Mouse (Mus musculus) lung, postnatal 0 days (tissue): ENCODE data around the gene Larp1b. TPM values are rescaled to one million over a fixed set of nuclear protein-coding genes. Genes with fewer than 3 reads are reported as not detected.

Experiments
- ATAC-seq: fragments of 200-750 bp; cut with Nextera tagmentation; 2 replicates; pipeline ENCODE4 v1.8.0; 2017; ENCODE audit warnings: moderate library complexity
- DNase-seq: peaks from one replicate; pipeline ENCODE4 v3.0.0-alpha.2; 2016; ENCODE audit warnings: low spot score
- H3K27ac ChIP-seq: fragments of 300-500 bp; sonication (generic); 2 replicates; pipeline ENCODE4 v1.5.1; 2014; ENCODE audit warnings: antibody characterized with exemption, mild to moderate bottlenecking, low read length, mixed read lengths
- H3K27me3 ChIP-seq: fragments of 300-500 bp; sonication (generic); replicated peaks from 2 replicates; pipeline ENCODE4 v1.6.1; 2014; ENCODE audit warnings: low read length, mixed read lengths; ENCODE audit not compliant: insufficient read depth
- H3K36me3 ChIP-seq: fragments of 300-500 bp; sonication (generic); 2 replicates; pipeline ENCODE4 v1.6.1; 2014; ENCODE audit warnings: low read length, mixed read lengths; ENCODE audit not compliant: insufficient read depth
- H3K4me1 ChIP-seq: fragments of 300-500 bp; sonication (generic); 2 replicates; pipeline ENCODE4 v1.6.1; 2014; ENCODE audit warnings: antibody characterized with exemption, low read depth, low read length, mixed read lengths; ENCODE audit not compliant: insufficient read depth
- H3K4me2 ChIP-seq: fragments of 300-500 bp; sonication (generic); replicated peaks from 2 replicates; pipeline ENCODE4 v1.6.1; 2014; ENCODE audit warnings: low read depth, mild to moderate bottlenecking, low read length, moderate library complexity, mixed read lengths
- H3K4me3 ChIP-seq: fragments of 300-500 bp; sonication (generic); 2 replicates; pipeline ENCODE4 v1.5.1; 2014; ENCODE audit warnings: low read depth, low read length
- H3K9ac ChIP-seq: fragments of 300-500 bp; sonication (generic); replicated peaks from 2 replicates; pipeline ENCODE4 v1.6.1; 2014; ENCODE audit warnings: low read depth, mild to moderate bottlenecking
- H3K9me3 ChIP-seq: fragments of 300-500 bp; sonication (generic); 2 replicates; pipeline ENCODE4 v1.6.1; 2016; ENCODE audit warnings: low read length, mixed read lengths
- CTCF ChIP-seq: IDR thresholded peaks from 2 replicates; pipeline ENCODE4 v1.5.1; 2016; ENCODE audit warnings: antibody characterized with exemption, mild to moderate bottlenecking
- EP300 ChIP-seq: IDR thresholded peaks from 2 replicates; pipeline ENCODE4 v1.6.1; 2016; ENCODE audit warnings: antibody characterized with exemption, mild to moderate bottlenecking, control low read depth
- WGBS: fragments of 180-500 bp; shearing (Covaris S2); extraction: QIAGEN DNeasy Blood & Tissue Kit; methylation state at CpG from one replicate; pipeline ENCODE4 v1.1.7; 2014; 5-methylcytosine and 5-hydroxymethylcytosine counted together
- polyA plus RNA-seq: library from polyadenylated mRNA; unstranded; fragments of >200 nt; fragmentation: Nextera tagmentation; extraction: Ambion mirVana; gene quantifications from 2 replicates; pipeline ENCODE4 v1.2.1, GENCODE M21; 2015

The Larp1b gene
- polyA plus RNA-seq, 1 experiment from 2014 or later = 7.2 TPM

- ATAC-seq (no peak), DNase-seq (no peak)
- H3K36me3 ChIP-seq = no peaks in the 10 kb centered on the region
- H3K4me2 ChIP-seq = no peak overlapping the region
- no peak overlapping the region for H3K27ac ChIP-seq
- WGBS = 74% methylated on average over 5 of the region's 5 CpGs
- H3K9me3 ChIP-seq = no peaks in the 10 kb centered on the region
- no peaks in the 10 kb centered on the region for H3K4me1 ChIP-seq
- TF ChIP-seq CTCF = no peak
- no peak for TF ChIP-seq EP300
- no peak overlapping the region for H3K9ac ChIP-seq
- no peak overlapping the region for H3K4me3 ChIP-seq
- no peaks in the 10 kb centered on the region for H3K27me3 ChIP-seq
These were observed 88.8 kb downstream of the Larp1b start for GRCm38 (mm10) chr3:41038297-41038916.

GRCm38 (mm10) chr3:41041241-41041640 lies 91.6 kb downstream of the Larp1b start:
- Histone ChIP-seq H3K9ac (no peak overlapping the region), H3K4me2 (no peak overlapping the region), H3K4me3 (no peak overlapping the region), H3K27ac (no peak overlapping the region), H3K9me3 (no peaks in the 10 kb centered on the region), H3K4me1 (no peaks in the 10 kb centered on the region), H3K27me3 (no peaks in the 10 kb centered on the region), H3K36me3 (no peaks in the 10 kb centered on the region)
- DNase-seq (no peak), ATAC-seq (no peak)
- TF ChIP-seq CTCF (no peak), EP300 (no peak)
- WGBS = 43% methylated on average over 5 of the region's 5 CpGs

- H3K27ac ChIP-seq = no peak overlapping the region
These were observed 92.7 kb downstream of the Larp1b start for GRCm38 (mm10) chr3:41042195-41042938.

GRCm38 (mm10) chr3:41043756-41044354 lies 94.2 kb downstream of the Larp1b start:
- no peak for TF ChIP-seq CTCF
- TF ChIP-seq EP300 = no peak
- Histone ChIP-seq H3K4me1 (no peaks in the 10 kb centered on the region), H3K27ac (no peak overlapping the region), H3K27me3 (no peaks in the 10 kb centered on the region), H3K4me2 (no peak overlapping the region), H3K4me3 (no peak overlapping the region), H3K9me3 (no peaks in the 10 kb centered on the region), H3K36me3 (no peaks in the 10 kb centered on the region), H3K9ac (no peak overlapping the region)
- ATAC-seq (no peak), DNase-seq (peak; percentile 21)
- WGBS = 51% methylated on average over 11 of the region's 11 CpGs

More at GRCm38 (mm10) chr3:41042195-41042938, 92.7 kb downstream of the Larp1b start:
- 80% methylated on average over 4 of the region's 4 CpGs for WGBS
- Histone ChIP-seq H3K4me1 (no peaks in the 10 kb centered on the region), H3K9me3 (no peaks in the 10 kb centered on the region), H3K9ac (no peak overlapping the region), H3K36me3 (no peaks in the 10 kb centered on the region), H3K27me3 (no peaks in the 10 kb centered on the region), H3K4me2 (no peak overlapping the region), H3K4me3 (no peak overlapping the region)
- TF ChIP-seq CTCF (peak; percentile 89), EP300 (no peak; the same call in 1 of the 2 replicates)
- ATAC-seq (peak; percentile 67), DNase-seq (peak; percentile 80)

- DNase-seq (no peak), ATAC-seq (no peak)
- Histone ChIP-seq H3K27me3 (no peaks in the 10 kb centered on the region), H3K4me3 (no peak overlapping the region), H3K4me2 (no peak overlapping the region), H3K27ac (no peak overlapping the region), H3K9ac (no peak overlapping the region), H3K4me1 (no peaks in the 10 kb centered on the region), H3K9me3 (no peaks in the 10 kb centered on the region), H3K36me3 (no peaks in the 10 kb centered on the region)
- TF ChIP-seq CTCF = no peak
- TF ChIP-seq EP300 = no peak
- WGBS = 82% methylated on average over 6 of the region's 6 CpGs
These were observed 98.2 kb downstream of the Larp1b start for GRCm38 (mm10) chr3:41047838-41048237.

- 68% methylated on average over 3 of the region's 3 CpGs for WGBS
These were observed 103.7 kb downstream of the Larp1b start for GRCm38 (mm10) chr3:41053334-41053733.

More at GRCm38 (mm10) chr3:41053334-41053733, 103.7 kb downstream of the Larp1b start:
- ATAC-seq = no peak
- DNase-seq = no peak
- no peaks in the 10 kb centered on the region for H3K27me3 ChIP-seq
- no peak overlapping the region for H3K9ac ChIP-seq
- H3K27ac ChIP-seq = no peak overlapping the region
- H3K36me3 ChIP-seq = no peaks in the 10 kb centered on the region
- TF ChIP-seq EP300 (no peak), CTCF (no peak)
- no peaks in the 10 kb centered on the region for H3K9me3 ChIP-seq
- H3K4me1 ChIP-seq = no peaks in the 10 kb centered on the region; the same call in 1 of the 2 replicates
- no peak overlapping the region for H3K4me2 ChIP-seq
- no peak overlapping the region for H3K4me3 ChIP-seq
